In genomic region chr3:63554872-63555271, GRCm38 (mm10) we compare ENCODE assay signal across 7 mouse cellular contexts.
DNase-seq lines count a peak whose midpoint lies in the region; ATAC-seq lines count a peak whose summit lies in the region.

No protein-coding gene starts in this region.

- ATAC-seq in embryonic facial prominence, embryonic 14.5 days (ENCODE audit: low read depth): no peak
- ATAC-seq in kidney, embryonic 14.5 days (ENCODE audit: low FRiP score, low TSS enrichment): peak; percentile 55; the same call in 1 of the 2 replicates

- H3K4me3 ChIP-seq in embryonic facial prominence, embryonic 14.5 days (ENCODE audit: low read depth, low read length): 0 out of 2 replicates have a peak overlapping the region, but pooled peaks have one; percentile 12
- no peak overlapping the region for H3K4me3 ChIP-seq in kidney, embryonic 14.5 days (ENCODE audit: low read length)
- H3K4me3 ChIP-seq in megakaryocyte, embryonic 14.5 days (replicated peaks): peak overlapping the region; percentile 33

- DNase-seq in right cerebral cortex, adult 18-20 months: peak; percentile 15
- no peak for DNase-seq in right cerebral cortex, postnatal 36 days (ENCODE audit: low spot score in 2 of 2)
- peak; percentile 73 for DNase-seq in brain, adult 2 months (ENCODE audit: low read depth, low spot score)
- DNase-seq in embryonic facial prominence, embryonic 14.5 days (ENCODE audit: low spot score): peak; percentile 84
- DNase-seq in telencephalon, adult 2 months (ENCODE audit: low read depth, low spot score): peak; percentile 43

- no peaks in the 10 kb centered on the region for H3K36me3 ChIP-seq in embryonic facial prominence, embryonic 14.5 days (ENCODE audit: control insufficient read depth, insufficient read depth, low read length)
- no peaks in the 10 kb centered on the region for H3K36me3 ChIP-seq in kidney, embryonic 14.5 days (ENCODE audit: control insufficient read depth, insufficient read depth, low read length)
- no peaks in the 10 kb centered on the region for H3K36me3 ChIP-seq in megakaryocyte, embryonic 14.5 days (replicated peaks; ENCODE audit: low read length)

- no peaks in the 10 kb centered on the region for H3K9me3 ChIP-seq in embryonic facial prominence, embryonic 14.5 days (ENCODE audit: control insufficient read depth, low read length)
- no peaks in the 10 kb centered on the region for H3K9me3 ChIP-seq in kidney, embryonic 14.5 days (ENCODE audit: control insufficient read depth, low read length)
- H3K9me3 ChIP-seq in megakaryocyte, embryonic 14.5 days: no peaks in the 10 kb centered on the region

- peaks cover 3% of the 10 kb centered on the region; the same call in 1 of the 2 replicates for H3K4me1 ChIP-seq in embryonic facial prominence, embryonic 14.5 days (ENCODE audit: control insufficient read depth, insufficient read depth, low read length)
- no peaks in the 10 kb centered on the region for H3K4me1 ChIP-seq in kidney, embryonic 14.5 days (ENCODE audit: control insufficient read depth, insufficient read depth, low read length)
- H3K4me1 ChIP-seq in megakaryocyte, embryonic 14.5 days: peaks cover 4% of the 10 kb centered on the region; the same call in 1 of the 2 replicates

- no peak overlapping the region for H3K27ac ChIP-seq in embryonic facial prominence, embryonic 14.5 days (replicated peaks; ENCODE audit: low read depth, low read length)
- H3K27ac ChIP-seq in kidney, embryonic 14.5 days (ENCODE audit: low read depth, low read length): no peak overlapping the region

- H3K27me3 ChIP-seq in embryonic facial prominence, embryonic 14.5 days (replicated peaks; ENCODE audit: control insufficient read depth, insufficient read depth, low read length): no peaks in the 10 kb centered on the region
- H3K27me3 ChIP-seq in kidney, embryonic 14.5 days (ENCODE audit: control insufficient read depth, insufficient read depth, low read length): no peaks in the 10 kb centered on the region
- no peaks in the 10 kb centered on the region for H3K27me3 ChIP-seq in megakaryocyte, embryonic 14.5 days (replicated peaks)

- WGBS in embryonic facial prominence, embryonic 14.5 days: 7% methylated on average over 9 of the region's 9 CpGs
- WGBS in kidney, embryonic 14.5 days: 6% methylated on average over 9 of the region's 9 CpGs

- peak overlapping the region; percentile 36 for H3K4me2 ChIP-seq in embryonic facial prominence, embryonic 14.5 days (ENCODE audit: low read depth, low read length)
- no peak overlapping the region; the same call in 1 of the 2 replicates for H3K4me2 ChIP-seq in kidney, embryonic 14.5 days (replicated peaks; ENCODE audit: low read depth, low read length)

- no peak overlapping the region for H3K9ac ChIP-seq in embryonic facial prominence, embryonic 14.5 days (ENCODE audit: low read depth, low read length)
- no peak overlapping the region for H3K9ac ChIP-seq in kidney, embryonic 14.5 days (ENCODE audit: low read depth, low read length)

Comparison
In these comparisons a context has a peak if more than half of its experiments do, and no peak if none do; other contexts are left out.
1. DNase-seq: peak in right cerebral cortex, adult 18-20 months (single experiment), brain, adult 2 months (single experiment), embryonic facial prominence, embryonic 14.5 days (single experiment) and telencephalon, adult 2 months (single experiment); none in right cerebral cortex, postnatal 36 days (0 of 2).